Mouse (Mus musculus) forebrain, embryonic 10.5 days (tissue): ENCODE results near the gene Nwd2. TPM values are rescaled to one million over a fixed set of nuclear protein-coding genes. Genes with fewer than 3 reads are reported as not detected.

Experiments used
- DNase-seq: peaks from one replicate; pipeline ENCODE4 v3.0.0-alpha.2; 2017; ENCODE audit warnings: low spot score; ENCODE audit errors: extremely low spot score
- H3K27ac ChIP-seq: fragments of 300-500 bp; sonication (generic); 2 replicates; pipeline ENCODE4 v1.5.1; 2016; ENCODE audit warnings: mild to moderate bottlenecking
- H3K27me3 ChIP-seq: fragments of 300-500 bp; sonication (generic); 2 replicates; pipeline ENCODE4 v1.6.1; 2016; ENCODE audit warnings: mild to moderate bottlenecking; ENCODE audit not compliant: poor library complexity, severe bottlenecking
- H3K36me3 ChIP-seq: fragments of 300-500 bp; sonication (generic); replicated peaks from 2 replicates; pipeline ENCODE4 v1.6.1; 2016; ENCODE audit warnings: mild to moderate bottlenecking, moderate library complexity
- H3K4me1 ChIP-seq: fragments of 300-500 bp; sonication (generic); 2 replicates; pipeline ENCODE4 v1.6.1; 2016
- H3K4me3 ChIP-seq: fragments of 300-500 bp; sonication (generic); 2 replicates; pipeline ENCODE4 v1.5.1; 2016; ENCODE audit warnings: mild to moderate bottlenecking, moderate library complexity
- H3K9me3 ChIP-seq: fragments of 300-500 bp; sonication (generic); 2 replicates; pipeline ENCODE4 v1.6.1; 2016; ENCODE audit warnings: mild to moderate bottlenecking, moderate library complexity
- WGBS: fragments of 180-500 bp; shearing (Covaris S2); methylation state at CpG from one replicate; pipeline ENCODE4 v1.1.7; 2016; 5-methylcytosine and 5-hydroxymethylcytosine counted together
- polyA plus RNA-seq: library from polyadenylated mRNA; unstranded; fragments of >200 nt; fragmentation: Nextera tagmentation; extraction: Ambion mirVana; gene quantifications from 2 replicates; pipeline ENCODE4 v1.2.1, GENCODE M21; 2016

The Nwd2 gene
- polyA plus RNA-seq, 1 experiment from 2014 or later, result not detected

DNA sequence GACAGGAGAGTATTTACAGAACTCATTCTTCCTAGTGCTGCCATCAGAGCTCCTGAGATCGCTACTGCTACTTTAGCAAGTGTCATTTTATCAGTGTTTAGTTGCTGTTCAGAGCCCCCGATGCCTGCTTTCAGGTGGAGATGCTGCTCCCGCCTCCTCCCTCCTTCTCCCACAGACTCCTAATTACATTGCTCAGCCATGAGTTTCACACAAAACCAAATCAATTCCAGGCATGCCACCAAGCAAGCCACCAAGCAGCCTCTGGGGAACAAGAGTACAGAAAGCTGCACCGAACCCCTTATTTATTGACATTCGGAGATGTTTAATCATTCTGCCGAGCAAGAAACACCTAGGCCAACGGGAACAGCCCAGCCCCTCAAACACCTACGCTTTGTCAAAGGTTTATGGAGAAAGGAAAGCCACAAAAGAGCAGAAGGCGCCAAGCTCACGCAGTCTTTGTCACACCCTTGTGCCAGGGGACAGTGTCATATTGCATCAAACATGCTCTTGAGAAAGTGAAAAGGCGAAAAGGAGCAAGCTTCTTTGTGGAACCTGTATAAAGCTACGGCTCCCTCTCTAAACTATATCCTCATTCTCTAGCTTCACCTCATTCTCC is 191.0 kb downstream of the Nwd2 start:
- H3K4me3 ChIP-seq, result no peak overlapping the region
- no peaks in the 10 kb centered on the region for H3K36me3 ChIP-seq
- DNase-seq, result no peak
- no peaks in the 10 kb centered on the region; the same call in 1 of the 2 replicates for H3K9me3 ChIP-seq
- WGBS, result 83% methylated on average over 12 of the region's 12 CpGs
- H3K27ac ChIP-seq, result no peak overlapping the region
- no peaks in the 10 kb centered on the region for H3K27me3 ChIP-seq
- H3K4me1 ChIP-seq, result 0 out of 2 replicates have a peak, but pooled peaks cover 3% of the 10 kb centered on the region

DNA sequence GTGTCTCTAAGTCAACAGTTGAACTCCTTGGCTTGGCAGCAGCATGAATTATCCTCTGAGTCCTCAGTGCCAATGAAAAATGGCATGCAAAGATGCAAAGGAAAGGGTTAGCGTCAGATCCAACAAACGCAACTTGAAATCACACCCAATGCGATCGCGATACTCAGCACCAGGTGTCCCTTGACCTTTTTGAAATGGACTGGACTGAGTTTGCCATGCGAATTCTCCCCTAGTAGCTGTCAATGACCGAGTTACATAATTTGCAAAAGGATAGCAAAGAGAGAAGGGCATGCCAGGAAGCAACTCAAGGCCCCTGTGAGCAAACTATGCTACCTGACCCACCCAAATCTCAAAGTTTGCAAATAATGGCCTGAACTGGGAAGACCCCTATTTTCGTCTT is 198.2 kb downstream of the Nwd2 start:
- H3K36me3 ChIP-seq, result no peaks in the 10 kb centered on the region
- H3K9me3 ChIP-seq, result peaks cover 10% of the 10 kb centered on the region; the same call in 1 of the 2 replicates
- no peak overlapping the region for H3K27ac ChIP-seq
- no peaks in the 10 kb centered on the region for H3K4me1 ChIP-seq
- no peak overlapping the region for H3K4me3 ChIP-seq
- DNase-seq, result no peak
- WGBS, result 95% methylated on average over 8 of the region's 8 CpGs
- no peaks in the 10 kb centered on the region for H3K27me3 ChIP-seq

DNA sequence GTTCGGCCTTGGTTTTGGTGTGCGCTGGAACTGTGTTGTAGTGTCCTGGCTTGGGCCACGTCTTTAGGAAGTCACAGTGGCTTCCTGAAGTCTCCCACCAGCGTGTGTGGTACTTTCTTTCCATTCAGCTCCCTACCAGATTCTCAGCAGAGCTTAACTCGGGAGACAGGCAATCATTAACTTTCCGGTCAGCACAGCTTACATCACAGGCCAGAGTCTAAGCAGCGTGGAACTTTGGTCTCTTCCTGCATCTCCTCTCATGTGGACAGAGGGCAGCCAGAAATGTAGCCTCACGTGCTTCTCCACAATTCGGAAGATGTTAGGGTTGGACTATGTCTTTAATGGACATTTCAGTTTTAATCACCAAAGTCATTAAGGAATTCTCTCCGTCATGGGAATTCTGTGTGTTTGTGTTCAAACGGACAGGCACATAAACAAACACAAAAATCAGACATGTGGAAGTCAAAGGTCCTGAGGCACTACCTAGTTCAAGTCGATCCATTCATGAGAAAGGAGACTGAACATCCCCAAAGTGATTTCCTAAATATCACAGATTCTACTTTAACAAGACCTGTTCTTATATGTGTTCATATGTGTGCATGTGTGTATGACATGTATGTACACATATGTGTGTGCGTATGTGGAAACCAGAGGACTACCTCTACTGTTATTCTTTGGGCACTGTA is 198.8 kb downstream of the Nwd2 start:
- Histone ChIP-seq H3K4me1 (no peaks in the 10 kb centered on the region), H3K27me3 (no peaks in the 10 kb centered on the region), H3K9me3 (peaks cover 10% of the 10 kb centered on the region; the same call in 1 of the 2 replicates), H3K36me3 (no peaks in the 10 kb centered on the region), H3K4me3 (no peak overlapping the region), H3K27ac (no peak overlapping the region)
- DNase-seq, result no peak
- WGBS, result 90% methylated on average over 13 of the region's 13 CpGs

GRCm38 (mm10) chr5:63858901-63859300 is 210.0 kb downstream of the Nwd2 start:
- DNase-seq, result no peak
- H3K4me3 ChIP-seq, result no peak overlapping the region
- H3K36me3 ChIP-seq, result no peaks in the 10 kb centered on the region
- H3K27ac ChIP-seq, result no peak overlapping the region
- peaks cover 3% of the 10 kb centered on the region; the same call in 1 of the 2 replicates for H3K4me1 ChIP-seq
- no peaks in the 10 kb centered on the region for H3K9me3 ChIP-seq
- WGBS, result 91% methylated on average over 8 of the region's 8 CpGs
- H3K27me3 ChIP-seq, result no peaks in the 10 kb centered on the region

Other genes with a start within 250 kb of the Nwd2 start
- gene 0610040J01Rik, start 163.3 kb downstream of the Nwd2 start, polyA plus RNA-seq, result 1.9 and 2.0 TPM in 2 replicates